Mouse (Mus musculus): ENCODE data around the gene Ccdc155. TPM values are rescaled to one million over a fixed set of nuclear protein-coding genes. Genes with fewer than 3 reads are reported as not detected.
"Not testable (repeated sequence)": the region's sequence is repeated elsewhere in the genome, so short reads cannot be mapped to it uniquely, and the experiment has no call there.

The Ccdc155 gene
- polyA plus RNA-seq, 1 experiment from 2014 or later: 0.62 TPM

- Histone ChIP-seq H3K36me3 (replicated peaks) (no peaks in the 10 kb centered on the region), H3K4me3 (peak overlapping the region; percentile 46), H3K27ac (replicated peaks) (no peak overlapping the region), H3K27me3 (replicated peaks; ENCODE audit: low read depth, poor library complexity, severe bottlenecking) (peaks cover 100% of the 10 kb centered on the region), H3K9me3 (no peaks in the 10 kb centered on the region), H3K4me1 (peaks cover 44% of the 10 kb centered on the region)
- DNase-seq (ENCODE audit: low spot score): no peak
- WGBS: 4% methylated on average over 35 of the region's 35 CpGs
Measured at GRCm38 (mm10) chr7:45181540-45181939, 23.2 kb downstream of the Ccdc155 start.

DNA sequence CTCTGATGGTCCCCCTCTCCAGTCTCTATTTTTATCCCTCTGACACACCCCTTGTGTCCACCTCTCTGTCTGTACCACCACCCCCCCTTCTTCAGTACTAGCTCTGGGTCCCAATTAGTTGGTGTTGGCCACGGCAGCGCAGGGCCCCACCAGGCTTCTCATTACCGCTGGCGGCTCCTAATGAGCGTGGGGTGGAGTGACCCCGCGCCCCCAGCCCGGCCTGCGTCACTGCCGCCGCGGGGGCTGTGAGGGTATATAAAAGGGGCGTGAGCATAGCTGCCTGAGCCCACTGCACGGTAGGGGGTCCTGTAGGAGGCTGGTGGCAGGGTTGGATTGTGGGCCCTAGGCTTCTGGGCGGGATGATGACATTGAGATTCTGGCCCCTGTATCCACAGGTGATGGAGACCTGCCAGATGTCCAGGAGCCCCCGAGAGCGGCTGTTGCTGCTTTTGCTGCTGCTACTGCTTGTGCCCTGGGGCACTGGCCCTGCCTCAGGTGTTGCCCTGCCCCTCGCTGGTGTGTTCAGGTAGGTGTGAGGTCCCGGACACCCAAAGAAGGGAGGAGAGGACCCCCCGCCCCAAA is 23.7 kb downstream of the Ccdc155 start, which contains the start of gene Pth2:
Gene Pth2, plus strand, starts transcription at position 100 of the 582 bp plus-strand sequence.
- Histone ChIP-seq H3K27ac (replicated peaks) (no peak within 1 kb of the TSS), H3K4me3 (peak within 1 kb of the TSS; percentile 46), H3K27me3 (replicated peaks; ENCODE audit: low read depth, poor library complexity, severe bottlenecking) (peaks cover 100% of the 10 kb centered on the region), H3K36me3 (replicated peaks) (no peaks in the 10 kb centered on the region), H3K4me1 (peaks cover 44% of the 10 kb centered on the region), H3K9me3 (no peaks in the 10 kb centered on the region)
- WGBS: 19% methylated on average over 20 of the region's 20 CpGs
- DNase-seq (ENCODE audit: low spot score): no peak

DNA sequence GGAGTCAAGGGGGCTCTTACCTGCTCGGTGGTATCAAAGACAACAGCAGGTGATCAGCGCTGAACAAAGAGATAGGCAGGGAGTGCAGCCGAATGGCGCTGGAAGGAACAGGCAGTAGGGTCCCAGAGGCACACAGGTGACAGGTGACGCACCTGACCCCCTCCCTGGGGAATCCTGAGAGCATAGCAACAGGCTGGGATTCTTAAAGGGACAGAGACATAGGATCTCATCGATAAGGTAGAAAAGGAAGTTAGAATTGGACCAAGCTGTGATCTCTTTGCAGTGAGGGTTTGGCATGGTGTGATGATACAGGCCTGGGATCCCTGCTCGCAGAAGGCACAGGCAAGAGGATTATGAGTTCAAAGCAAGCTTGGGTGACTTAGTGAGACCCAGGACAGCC is 25.2 kb downstream of the Ccdc155 start, which contains the start of gene Gfy:
Gene Gfy, minus strand, starts transcription at position 101 of the 400 bp plus-strand sequence.
- H3K36me3 ChIP-seq (replicated peaks): no peaks in the 10 kb centered on the region
- H3K4me1 ChIP-seq: peaks cover 47% of the 10 kb centered on the region
- H3K27me3 ChIP-seq (replicated peaks; ENCODE audit: low read depth, poor library complexity, severe bottlenecking): peaks cover 100% of the 10 kb centered on the region
- H3K4me3 ChIP-seq: no peak within 1 kb of the TSS
- 25% methylated on average over 7 of the region's 7 CpGs for WGBS
- no peak for DNase-seq (ENCODE audit: low spot score)
- no peak within 1 kb of the TSS for H3K27ac ChIP-seq (replicated peaks)
- H3K9me3 ChIP-seq: no peaks in the 10 kb centered on the region

DNA sequence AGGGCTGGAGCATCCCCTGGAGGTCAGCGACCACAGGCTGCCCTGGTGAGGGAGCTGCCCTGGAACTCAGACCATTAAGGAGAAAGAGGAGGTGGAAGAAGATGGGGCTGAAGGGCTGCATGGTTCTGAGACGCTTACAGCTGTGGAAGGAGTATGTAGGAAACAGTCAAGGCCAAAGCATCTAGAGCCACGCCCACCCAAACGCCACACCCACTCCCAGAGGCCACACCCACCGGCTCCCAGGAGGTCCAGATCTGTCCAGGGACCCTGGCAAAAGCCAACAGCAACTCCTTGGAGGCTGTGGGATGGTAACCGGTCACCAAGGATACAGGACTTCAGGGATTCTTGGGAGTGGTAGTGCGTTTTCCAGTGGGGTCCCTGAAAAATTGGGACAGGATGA is 26.1 kb downstream of the Ccdc155 start:
- Histone ChIP-seq H3K4me3 (no peak overlapping the region), H3K27ac (replicated peaks) (no peak overlapping the region), H3K4me1 (peaks cover 45% of the 10 kb centered on the region), H3K9me3 (no peaks in the 10 kb centered on the region), H3K27me3 (replicated peaks; ENCODE audit: low read depth, poor library complexity, severe bottlenecking) (peaks cover 99% of the 10 kb centered on the region), H3K36me3 (replicated peaks) (no peaks in the 10 kb centered on the region)
- DNase-seq (ENCODE audit: low spot score): no peak
- WGBS: 23% methylated on average over 7 of the region's 7 CpGs

- Histone ChIP-seq H3K9me3 (peaks cover 11% of the 10 kb centered on the region; the same call in 1 of the 2 replicates), H3K4me3 (peak overlapping the region; percentile 37), H3K4me1 (peaks cover 30% of the 10 kb centered on the region), H3K27ac (replicated peaks) (no peak overlapping the region), H3K27me3 (replicated peaks; ENCODE audit: low read depth, poor library complexity, severe bottlenecking) (peaks cover 99% of the 10 kb centered on the region), H3K36me3 (replicated peaks) (no peaks in the 10 kb centered on the region)
- DNase-seq (ENCODE audit: low spot score): no peak
- WGBS: 3% methylated on average over 31 of the region's 31 CpGs
Measured at GRCm38 (mm10) chr7:45176356-45176755, 28.3 kb downstream of the Ccdc155 start.

DNA sequence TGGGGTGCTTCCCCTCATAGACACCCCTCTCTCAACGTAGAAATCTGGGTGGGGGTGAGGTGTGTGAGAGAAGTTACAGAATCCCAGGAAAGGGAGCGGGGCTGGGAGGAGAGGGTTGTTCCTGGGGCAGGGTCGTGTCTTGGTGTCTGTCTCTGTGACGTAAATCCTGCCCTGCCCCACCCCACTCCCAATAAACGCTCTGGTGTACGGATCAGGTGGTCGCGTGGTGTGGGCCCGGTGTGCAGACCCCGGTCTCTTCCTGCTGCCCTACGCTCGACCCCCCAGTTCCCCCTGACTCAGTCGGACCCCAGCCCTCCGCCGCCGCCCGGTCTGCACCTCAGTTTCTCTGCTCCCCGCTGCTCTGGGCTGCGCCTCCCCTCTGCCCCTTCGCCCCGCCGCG is 28.8 kb downstream of the Ccdc155 start:
- peak overlapping the region; percentile 37 for H3K4me3 ChIP-seq
- DNase-seq (ENCODE audit: low spot score): no peak
- H3K4me1 ChIP-seq: peaks cover 25% of the 10 kb centered on the region
- peaks cover 14% of the 10 kb centered on the region for H3K9me3 ChIP-seq
- WGBS: 2% methylated on average over 23 of the region's 23 CpGs
- H3K27me3 ChIP-seq (replicated peaks; ENCODE audit: low read depth, poor library complexity, severe bottlenecking): peaks cover 99% of the 10 kb centered on the region
- no peak overlapping the region for H3K27ac ChIP-seq (replicated peaks)
- no peaks in the 10 kb centered on the region for H3K36me3 ChIP-seq (replicated peaks)

DNA sequence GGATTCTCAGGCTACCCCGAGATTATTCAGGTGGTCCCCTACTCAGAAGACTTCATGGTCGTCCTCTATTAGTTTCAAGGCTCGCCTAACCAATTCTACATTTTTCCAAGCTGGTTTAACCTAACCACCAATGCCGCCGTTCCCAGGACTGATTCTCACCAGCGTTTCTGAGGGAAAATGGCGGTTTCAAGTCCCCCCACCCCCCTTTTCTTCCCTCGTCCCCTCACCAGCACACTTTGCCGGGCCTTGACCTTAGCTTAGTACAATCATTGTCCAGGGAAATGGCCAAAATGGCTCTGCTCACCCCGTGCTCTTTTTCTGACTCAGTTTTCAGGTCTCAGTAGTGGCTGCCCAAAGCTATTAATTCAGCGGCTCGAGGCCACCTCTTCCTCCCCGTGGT is 29.3 kb downstream of the Ccdc155 start:
- Histone ChIP-seq H3K27me3 (replicated peaks; ENCODE audit: low read depth, poor library complexity, severe bottlenecking) (peaks cover 99% of the 10 kb centered on the region), H3K4me1 (peaks cover 24% of the 10 kb centered on the region), H3K27ac (replicated peaks) (no peak overlapping the region), H3K36me3 (replicated peaks) (no peaks in the 10 kb centered on the region), H3K4me3 (peak overlapping the region; percentile 43; the same call in 1 of the 2 replicates), H3K9me3 (peaks cover 18% of the 10 kb centered on the region)
- DNase-seq (ENCODE audit: low spot score): no peak
- WGBS: 2% methylated on average over 13 of the region's 13 CpGs

DNA sequence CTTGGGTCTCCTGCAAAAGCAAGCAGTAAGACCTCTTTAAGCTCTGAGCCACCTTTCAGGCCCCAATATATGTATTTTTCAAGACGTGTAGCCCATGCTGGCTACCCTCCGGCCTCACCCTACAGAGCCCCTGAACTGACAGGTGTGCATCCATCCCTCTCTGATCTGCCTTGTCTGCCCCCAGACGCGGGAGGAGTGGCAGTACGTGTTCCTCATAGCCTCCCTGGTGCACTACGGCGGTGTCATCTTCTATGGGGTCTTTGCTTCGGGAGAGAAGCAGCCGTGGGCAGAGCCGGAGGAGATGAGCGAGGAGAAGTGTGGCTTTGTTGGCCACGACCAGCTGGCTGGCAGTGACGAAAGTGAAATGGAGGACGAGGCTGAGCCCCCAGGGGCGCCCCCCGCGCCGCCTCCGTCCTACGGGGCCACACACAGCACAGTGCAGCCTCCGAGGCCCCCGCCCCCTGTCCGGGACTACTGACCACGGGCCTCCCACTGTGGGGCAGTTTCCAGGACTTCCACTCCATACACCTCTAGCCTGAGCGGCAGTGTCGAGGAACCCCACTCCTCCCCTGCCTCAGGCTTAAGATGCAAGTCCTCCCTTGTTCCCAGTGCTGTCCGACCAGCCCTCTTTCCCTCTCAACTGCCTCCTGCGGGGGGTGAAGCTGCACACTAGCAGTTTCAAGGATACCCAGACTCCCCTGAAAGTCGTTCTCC is 30.0 kb downstream of the Ccdc155 start:
- Histone ChIP-seq H3K36me3 (replicated peaks) (no peaks in the 10 kb centered on the region), H3K4me1 (peaks cover 24% of the 10 kb centered on the region), H3K9me3 (peaks cover 25% of the 10 kb centered on the region), H3K27me3 (replicated peaks; ENCODE audit: low read depth, poor library complexity, severe bottlenecking) (peaks cover 99% of the 10 kb centered on the region), H3K27ac (replicated peaks) (no peak overlapping the region), H3K4me3 (peak overlapping the region; percentile 43)
- WGBS: 3% methylated on average over 29 of the region's 29 CpGs
- DNase-seq (ENCODE audit: low spot score): no peak

GRCm38 (mm10) chr7:45173772-45174171 is 30.9 kb downstream of the Ccdc155 start:
- not testable (repeated sequence) for DNase-seq (ENCODE audit: low spot score); H3K4me3 ChIP-seq; H3K27ac ChIP-seq (replicated peaks); H3K36me3 ChIP-seq (replicated peaks)
- WGBS: 50% methylated on average over 1 of the region's 1 CpGs
- peaks cover 24% of the 10 kb centered on the region for H3K4me1 ChIP-seq
- H3K27me3 ChIP-seq (replicated peaks; ENCODE audit: low read depth, poor library complexity, severe bottlenecking): peaks cover 99% of the 10 kb centered on the region
- peaks cover 35% of the 10 kb centered on the region for H3K9me3 ChIP-seq

- H3K27ac ChIP-seq (replicated peaks): no peak overlapping the region
- no peaks in the 10 kb centered on the region for H3K36me3 ChIP-seq (replicated peaks)
- DNase-seq (ENCODE audit: low spot score): no peak
- peaks cover 28% of the 10 kb centered on the region for H3K4me1 ChIP-seq
- H3K4me3 ChIP-seq: 0 out of 2 replicates have a peak overlapping the region, but pooled peaks have one; percentile 5
- 55% methylated on average over 7 of the region's 7 CpGs for WGBS
- peaks cover 36% of the 10 kb centered on the region for H3K9me3 ChIP-seq
- H3K27me3 ChIP-seq (replicated peaks; ENCODE audit: low read depth, poor library complexity, severe bottlenecking): peaks cover 99% of the 10 kb centered on the region
Measured at GRCm38 (mm10) chr7:45172974-45173373, 31.7 kb downstream of the Ccdc155 start.

- Histone ChIP-seq H3K9me3 (peaks cover 36% of the 10 kb centered on the region), H3K4me1 (peaks cover 9% of the 10 kb centered on the region), H3K27me3 (replicated peaks; ENCODE audit: low read depth, poor library complexity, severe bottlenecking) (peaks cover 99% of the 10 kb centered on the region), H3K36me3 (replicated peaks) (no peaks in the 10 kb centered on the region), H3K4me3 (no peak overlapping the region), H3K27ac (replicated peaks) (no peak overlapping the region)
- 94% methylated on average over 3 of the region's 3 CpGs for WGBS
- no peak for DNase-seq (ENCODE audit: low spot score)
Measured at GRCm38 (mm10) chr7:45169495-45169894, 35.2 kb downstream of the Ccdc155 start.

GRCm38 (mm10) chr7:45168656-45169055 is 36.0 kb downstream of the Ccdc155 start:
- no peak for DNase-seq (ENCODE audit: low spot score)
- Histone ChIP-seq H3K36me3 (replicated peaks) (no peaks in the 10 kb centered on the region), H3K27ac (replicated peaks) (no peak overlapping the region), H3K4me3 (peak overlapping the region; percentile 23; the same call in 1 of the 2 replicates), H3K9me3 (peaks cover 36% of the 10 kb centered on the region), H3K27me3 (replicated peaks; ENCODE audit: low read depth, poor library complexity, severe bottlenecking) (peaks cover 99% of the 10 kb centered on the region), H3K4me1 (peaks cover 14% of the 10 kb centered on the region)
- 4% methylated on average over 24 of the region's 24 CpGs for WGBS

All from embryonic facial prominence, embryonic 10.5 days (tissue).